Mouse (Mus musculus) MEL (cell line): ENCODE data around the gene Sned1.
A peak's percentile ranks its signal among the peaks of the same experiment; 100 is the strongest.

ENCODE experiments used
- CHD1 ChIP-seq: IDR thresholded peaks from 2 replicates; pipeline ENCODE4 v1.6.1; 2012; ENCODE audit warnings: low read depth, mild to moderate bottlenecking, inconsistent platforms, low read length, improper control_type of control experiment
- CTCF ChIP-seq, 3 experiments: IDR thresholded peaks in 2 of 3; conservative IDR thresholded peaks in 1 of 3; 2 replicates each; pipeline ENCODE4 v1.5.1; 2011 to 2012; ENCODE audit warnings: low read length in 3 of 3, low read depth in 2 of 3, mild to moderate bottlenecking in 2 of 3, improper control_type of control experiment in 1 of 3, inconsistent platforms in 1 of 3, mixed read lengths in 1 of 3, moderate library complexity in 1 of 3; ENCODE audit not compliant: control insufficient read depth in 1 of 3, insufficient read depth in 1 of 3, poor library complexity in 1 of 3, severe bottlenecking in 1 of 3
- EP300 ChIP-seq, 2 experiments: IDR thresholded peaks; 2 replicates each; pipeline ENCODE4 v1.6.1; 2011; ENCODE audit warnings: improper control_type of control experiment in 2 of 2, low read length in 2 of 2, low read depth in 1 of 2, mild to moderate bottlenecking in 1 of 2
- ETS1 ChIP-seq: IDR thresholded peaks from 2 replicates; pipeline ENCODE4 v1.6.1; 2012; ENCODE audit warnings: low read depth, mild to moderate bottlenecking, inconsistent platforms, low read length, improper control_type of control experiment, moderate library complexity
- GABPA ChIP-seq: IDR thresholded peaks from 2 replicates; pipeline ENCODE4 v1.6.1; 2012; ENCODE audit warnings: low read depth, mild to moderate bottlenecking, inconsistent platforms, low read length, improper control_type of control experiment, moderate library complexity
- GATA1 ChIP-seq: IDR thresholded peaks from 2 replicates; pipeline ENCODE4 v1.6.1; 2011; ENCODE audit warnings: low read depth, low read length, improper control_type of control experiment
- MAZ ChIP-seq: IDR thresholded peaks from 2 replicates; pipeline ENCODE4 v1.6.1; 2012; ENCODE audit warnings: low read depth, mild to moderate bottlenecking, inconsistent platforms, low read length, improper control_type of control experiment
- MYC ChIP-seq: IDR thresholded peaks from 2 replicates; pipeline ENCODE4 v1.6.1; 2011; ENCODE audit warnings: low read depth, mild to moderate bottlenecking, low read length, improper control_type of control experiment, moderate library complexity
- POLR2A ChIP-seq, 2 experiments: IDR thresholded peaks; 2 replicates each; pipeline ENCODE4 v1.6.1; 2011 to 2012; ENCODE audit warnings: low read length in 2 of 2, mild to moderate bottlenecking in 2 of 2, control low read depth in 1 of 2, improper control_type of control experiment in 1 of 2, low read depth in 1 of 2, moderate library complexity in 1 of 2; ENCODE audit not compliant: control insufficient read depth in 1 of 2, insufficient read depth in 1 of 2, poor library complexity in 1 of 2
- RCOR1 ChIP-seq: IDR thresholded peaks from 2 replicates; pipeline ENCODE4 v1.6.1; 2012; ENCODE audit warnings: low read depth, mild to moderate bottlenecking, inconsistent platforms, low read length, improper control_type of control experiment

DNA sequence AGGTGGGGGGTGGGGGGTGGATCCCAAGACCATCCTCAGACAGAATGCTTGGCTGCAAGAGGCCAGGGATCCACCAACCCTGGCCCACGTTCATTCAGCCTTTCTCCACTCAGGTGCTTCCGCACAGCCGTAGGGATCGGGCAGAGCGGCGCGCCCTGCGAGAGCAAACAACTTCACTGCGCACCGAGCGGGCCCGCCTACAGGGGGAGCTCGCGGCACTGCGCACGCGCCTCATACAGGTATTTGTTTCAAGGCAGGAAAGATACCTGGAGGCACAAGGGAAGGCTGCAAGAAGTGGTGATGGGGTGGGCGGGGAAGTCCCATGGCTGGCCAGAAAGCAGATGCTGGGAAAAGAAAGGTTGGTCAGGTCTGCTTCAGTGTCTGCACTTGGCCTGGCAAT lies 11.7 kb upstream of the Sned1 start:
- TF ChIP-seq ETS1 = no peak
- no peak for TF ChIP-seq GATA1
- no peak for TF ChIP-seq MYC
- peak in 1 of 3 experiments; percentile 40; a peak in 3 of 6 replicates for TF ChIP-seq CTCF (IDR thresholded peaks at IDR 0.05 in 2 of 3, conservative IDR thresholded peaks at IDR 0.05 in 1 of 3; ENCODE audit: control insufficient read depth in 1 of 3, insufficient read depth in 1 of 3, low read depth in 2 of 3, low read length in 3 of 3, poor library complexity in 1 of 3, severe bottlenecking in 1 of 3)
- no peak for TF ChIP-seq MAZ
- no peak for TF ChIP-seq GABPA
- TF ChIP-seq POLR2A (IDR thresholded peaks at IDR 0.05; ENCODE audit: control insufficient read depth in 1 of 2, insufficient read depth in 1 of 2, low read depth in 1 of 2, low read length in 2 of 2, poor library complexity in 1 of 2) = no peak
- no peak for TF ChIP-seq CHD1
- no peak for TF ChIP-seq EP300 (IDR thresholded peaks at IDR 0.05; ENCODE audit: low read depth in 1 of 2, low read length in 2 of 2)
- no peak for TF ChIP-seq RCOR1
